10 mouse cellular contexts compared by ENCODE assay signal in genomic region chr11:97924217-97924616, GRCm38 (mm10).
"Had no signal": no experiment of that assay in that cellular context is flagged by ENCODE, and none has a peak within 500 bp of the region (broad histone marks: within the 10 kb centered on the region; RNA-seq: fewer than 3 reads in every experiment).

No protein-coding gene starts in this region.

- DNase-seq: lung, adult 2 months; lung, postnatal 36 days; midbrain, embryonic 14.5 days; right cerebral cortex, postnatal 14 days; thymus, postnatal 4 days had no signal

- H3K4me1 ChIP-seq: limb, embryonic 10.5 days; liver, embryonic 15.5 days; neural tube, embryonic 12.5 days; stomach, embryonic 15.5 days had no signal

- H3K27ac ChIP-seq: kidney, embryonic 15.5 days; limb, embryonic 10.5 days; liver, embryonic 15.5 days; neural tube, embryonic 12.5 days; stomach, embryonic 15.5 days had no signal

- H3K4me3 ChIP-seq: kidney, embryonic 15.5 days; limb, embryonic 10.5 days; liver, embryonic 15.5 days; neural tube, embryonic 12.5 days; stomach, embryonic 15.5 days had no signal

- H3K27me3 ChIP-seq: kidney, embryonic 15.5 days; liver, embryonic 15.5 days; neural tube, embryonic 12.5 days; stomach, embryonic 15.5 days had no signal
